Mouse (Mus musculus) heart, embryonic 15.5 days (tissue): ENCODE measurements around the gene Coq2. TPM values are rescaled to one million over a fixed set of nuclear protein-coding genes. Genes with fewer than 3 reads are reported as not detected.

ENCODE experiments used
- ATAC-seq: fragments of 200-750 bp; cut with Nextera tagmentation; replicated peaks from 2 replicates; pipeline ENCODE4 v1.8.0; 2017; ENCODE audit warnings: low read depth, moderate TSS enrichment; ENCODE audit not compliant: insufficient number of reproducible peaks, insufficient read depth, low FRiP score
- H3K27ac ChIP-seq: fragments of 300-500 bp; sonication (generic); 2 replicates; pipeline ENCODE4 v1.5.1; 2015; ENCODE audit warnings: mild to moderate bottlenecking, inconsistent platforms
- H3K27me3 ChIP-seq: fragments of 300-500 bp; sonication (generic); 2 replicates; pipeline ENCODE4 v1.6.1; 2015; ENCODE audit warnings: inconsistent platforms
- H3K36me3 ChIP-seq: fragments of 300-500 bp; sonication (generic); 2 replicates; pipeline ENCODE4 v1.6.1; 2015; ENCODE audit warnings: mild to moderate bottlenecking, inconsistent platforms
- H3K4me1 ChIP-seq: fragments of 300-500 bp; sonication (generic); replicated peaks from 2 replicates; pipeline ENCODE4 v1.6.1; 2015; ENCODE audit warnings: inconsistent platforms
- H3K4me2 ChIP-seq: fragments of 300-500 bp; sonication (generic); 2 replicates; pipeline ENCODE4 v1.6.1; 2015; ENCODE audit warnings: inconsistent platforms, mild to moderate bottlenecking, moderate library complexity
- H3K4me3 ChIP-seq: fragments of 300-500 bp; sonication (generic); 2 replicates; pipeline ENCODE4 v1.5.1; 2015; ENCODE audit warnings: mild to moderate bottlenecking, inconsistent platforms
- H3K9ac ChIP-seq: fragments of 300-500 bp; sonication (generic); 2 replicates; pipeline ENCODE4 v1.6.1; 2015; ENCODE audit warnings: mild to moderate bottlenecking, inconsistent platforms
- H3K9me3 ChIP-seq: fragments of 300-500 bp; sonication (generic); replicated peaks from 2 replicates; pipeline ENCODE4 v1.6.1; 2016; ENCODE audit warnings: inconsistent platforms
- WGBS: fragments of 180-500 bp; shearing (Covaris S2); methylation state at CpG from one replicate; pipeline ENCODE4 v1.1.7; 2015; ENCODE audit warnings: mixed read lengths; 5-methylcytosine and 5-hydroxymethylcytosine counted together
- polyA plus RNA-seq: library from polyadenylated mRNA; unstranded; fragments of >200 nt; fragmentation: Nextera tagmentation; extraction: Ambion mirVana; gene quantifications from 2 replicates; pipeline ENCODE4 v1.2.1, GENCODE M21; 2015

The Coq2 gene
- polyA plus RNA-seq, 1 experiment from 2014 or later, result 63.2 TPM

GRCm38 (mm10) chr5:100697398-100697797, 22.5 kb upstream of the Coq2 start:
- Histone ChIP-seq H3K9me3 (no peaks in the 10 kb centered on the region), H3K4me1 (no peaks in the 10 kb centered on the region), H3K27me3 (no peaks in the 10 kb centered on the region), H3K9ac (no peak overlapping the region), H3K36me3 (no peaks in the 10 kb centered on the region), H3K4me2 (no peak overlapping the region), H3K27ac (no peak overlapping the region), H3K4me3 (no peak overlapping the region)
- ATAC-seq, result no peak
- 74% methylated on average over 2 of the region's 2 CpGs for WGBS

GRCm38 (mm10) chr5:100685631-100686030, 10.7 kb upstream of the Coq2 start:
- H3K9me3 ChIP-seq, result no peaks in the 10 kb centered on the region
- H3K4me1 ChIP-seq, result no peaks in the 10 kb centered on the region
- no peak overlapping the region for H3K4me3 ChIP-seq
- no peaks in the 10 kb centered on the region for H3K36me3 ChIP-seq
- no peaks in the 10 kb centered on the region for H3K27me3 ChIP-seq
- WGBS, result 60% methylated on average over 4 of the region's 4 CpGs
- no peak for ATAC-seq
- H3K27ac ChIP-seq, result no peak overlapping the region
- no peak overlapping the region for H3K9ac ChIP-seq
- H3K4me2 ChIP-seq, result no peak overlapping the region

- no peak overlapping the region for H3K27ac ChIP-seq
- H3K4me2 ChIP-seq, result no peak overlapping the region
- no peaks in the 10 kb centered on the region for H3K36me3 ChIP-seq
- ATAC-seq, result no peak
- 77% methylated on average over 6 of the region's 6 CpGs for WGBS
- H3K9ac ChIP-seq, result no peak overlapping the region
- H3K4me1 ChIP-seq, result no peaks in the 10 kb centered on the region
- H3K4me3 ChIP-seq, result no peak overlapping the region
- H3K27me3 ChIP-seq, result no peaks in the 10 kb centered on the region
- no peaks in the 10 kb centered on the region for H3K9me3 ChIP-seq
Observed at GRCm38 (mm10) chr5:100680542-100680933, 5.6 kb upstream of the Coq2 start.

- WGBS, result 70% methylated on average over 18 of the region's 18 CpGs
Observed at GRCm38 (mm10) chr5:100679911-100680541, 5.1 kb upstream of the Coq2 start.

GRCm38 (mm10) chr5:100673745-100674486, 1.0 kb downstream of the Coq2 start:
- Histone ChIP-seq H3K36me3 (0 out of 2 replicates have a peak, but pooled peaks cover 6% of the 10 kb centered on the region), H3K27me3 (no peaks in the 10 kb centered on the region), H3K4me1 (peaks cover 16% of the 10 kb centered on the region), H3K27ac (peak overlapping the region; percentile 72), H3K4me2 (peak overlapping the region; percentile 80), H3K9me3 (no peaks in the 10 kb centered on the region), H3K9ac (peak overlapping the region; percentile 88), H3K4me3 (peak overlapping the region; percentile 89)
- under 1% methylated on average over 59 of the region's 71 CpGs for WGBS
- peak; percentile 94 for ATAC-seq

More at GRCm38 (mm10) chr5:100679911-100680541, 5.1 kb upstream of the Coq2 start:
- Histone ChIP-seq H3K9me3 (no peaks in the 10 kb centered on the region), H3K4me1 (peaks cover 2% of the 10 kb centered on the region; the same call in 1 of the 2 replicates), H3K4me3 (no peak overlapping the region), H3K36me3 (no peaks in the 10 kb centered on the region), H3K9ac (no peak overlapping the region), H3K27me3 (no peaks in the 10 kb centered on the region), H3K4me2 (no peak overlapping the region), H3K27ac (no peak overlapping the region)
- no peak for ATAC-seq

GRCm38 (mm10) chr5:100672403-100672802, 2.5 kb downstream of the Coq2 start:
- ATAC-seq, result no peak
- H3K9me3 ChIP-seq, result no peaks in the 10 kb centered on the region
- H3K4me1 ChIP-seq, result peaks cover 16% of the 10 kb centered on the region
- no peak overlapping the region for H3K4me3 ChIP-seq
- 86% methylated on average over 4 of the region's 4 CpGs for WGBS
- peaks cover 9% of the 10 kb centered on the region for H3K36me3 ChIP-seq
- H3K9ac ChIP-seq, result no peak overlapping the region
- no peaks in the 10 kb centered on the region for H3K27me3 ChIP-seq
- H3K27ac ChIP-seq, result no peak overlapping the region
- H3K4me2 ChIP-seq, result 0 out of 2 replicates have a peak overlapping the region, but pooled peaks have one; percentile 15

- Histone ChIP-seq H3K9ac (no peak overlapping the region), H3K4me1 (peaks cover 16% of the 10 kb centered on the region), H3K27me3 (no peaks in the 10 kb centered on the region), H3K4me3 (no peak overlapping the region), H3K4me2 (no peak overlapping the region), H3K9me3 (no peaks in the 10 kb centered on the region), H3K36me3 (peaks cover 13% of the 10 kb centered on the region), H3K27ac (no peak overlapping the region)
- WGBS, result 63% methylated on average over 3 of the region's 3 CpGs
- no peak for ATAC-seq
Observed at GRCm38 (mm10) chr5:100671897-100672296, 3.0 kb downstream of the Coq2 start.

GRCm38 (mm10) chr5:100671398-100671797, 3.5 kb downstream of the Coq2 start:
- H3K9me3 ChIP-seq, result no peaks in the 10 kb centered on the region
- H3K4me3 ChIP-seq, result no peak overlapping the region
- no peaks in the 10 kb centered on the region for H3K27me3 ChIP-seq
- WGBS, result 24% methylated on average over 5 of the region's 5 CpGs
- no peak for ATAC-seq
- H3K27ac ChIP-seq, result no peak overlapping the region
- H3K4me1 ChIP-seq, result peaks cover 16% of the 10 kb centered on the region
- no peak overlapping the region for H3K4me2 ChIP-seq
- H3K9ac ChIP-seq, result no peak overlapping the region
- H3K36me3 ChIP-seq, result peaks cover 16% of the 10 kb centered on the region

- Histone ChIP-seq H3K4me3 (no peak overlapping the region), H3K27me3 (no peaks in the 10 kb centered on the region), H3K36me3 (peaks cover 23% of the 10 kb centered on the region), H3K27ac (no peak overlapping the region), H3K4me1 (no peaks in the 10 kb centered on the region), H3K9ac (no peak overlapping the region), H3K9me3 (no peaks in the 10 kb centered on the region), H3K4me2 (no peak overlapping the region)
- no peak for ATAC-seq
- 80% methylated on average over 1 of the region's 1 CpGs for WGBS
Observed at GRCm38 (mm10) chr5:100666965-100667364, 8.0 kb downstream of the Coq2 start.

- Histone ChIP-seq H3K4me3 (no peak overlapping the region), H3K27ac (no peak overlapping the region), H3K4me2 (no peak overlapping the region), H3K36me3 (peaks cover 35% of the 10 kb centered on the region), H3K27me3 (no peaks in the 10 kb centered on the region), H3K4me1 (no peaks in the 10 kb centered on the region), H3K9ac (no peak overlapping the region), H3K9me3 (no peaks in the 10 kb centered on the region)
- no peak for ATAC-seq
- WGBS, result 46% methylated on average over 5 of the region's 5 CpGs
Observed at GRCm38 (mm10) chr5:100663854-100664253, 11.1 kb downstream of the Coq2 start.

- no peak overlapping the region for H3K4me3 ChIP-seq
- H3K27me3 ChIP-seq, result no peaks in the 10 kb centered on the region
- H3K4me1 ChIP-seq, result no peaks in the 10 kb centered on the region
- H3K27ac ChIP-seq, result no peak overlapping the region
- WGBS, result 91% methylated on average over 6 of the region's 6 CpGs
- H3K36me3 ChIP-seq, result peaks cover 41% of the 10 kb centered on the region
- no peak overlapping the region for H3K4me2 ChIP-seq
- no peak for ATAC-seq
- no peaks in the 10 kb centered on the region for H3K9me3 ChIP-seq
- no peak overlapping the region for H3K9ac ChIP-seq
Observed at GRCm38 (mm10) chr5:100663011-100663410, 11.9 kb downstream of the Coq2 start.

GRCm38 (mm10) chr5:100658460-100658859, 16.5 kb downstream of the Coq2 start:
- H3K27ac ChIP-seq, result no peak overlapping the region
- WGBS, result 79% methylated on average over 6 of the region's 6 CpGs
- H3K4me2 ChIP-seq, result no peak overlapping the region
- no peak overlapping the region for H3K9ac ChIP-seq
- H3K27me3 ChIP-seq, result no peaks in the 10 kb centered on the region
- H3K9me3 ChIP-seq, result no peaks in the 10 kb centered on the region
- H3K36me3 ChIP-seq, result peaks cover 42% of the 10 kb centered on the region
- H3K4me3 ChIP-seq, result no peak overlapping the region
- no peaks in the 10 kb centered on the region for H3K4me1 ChIP-seq
- ATAC-seq, result no peak
